Mouse (Mus musculus) myocyte (in vitro differentiated cells): Measurements from ENCODE around the gene Tmem144.

Source experiments
- CEBPB ChIP-seq: IDR thresholded peaks from 2 replicates; pipeline ENCODE4 v1.6.1; 2011; ENCODE audit warnings: mild to moderate bottlenecking, moderate library complexity; ENCODE audit not compliant: poor library complexity, insufficient read depth, severe bottlenecking
- E2F4 ChIP-seq: IDR thresholded peaks from one replicate; pipeline ENCODE4 v1.6.1; 2011; ENCODE audit warnings: mild to moderate bottlenecking, control low read depth, moderate library complexity; ENCODE audit not compliant: insufficient read depth
- MAX ChIP-seq: IDR thresholded peaks from one replicate; pipeline ENCODE4 v1.6.1; 2011; ENCODE audit warnings: low read depth, mild to moderate bottlenecking, control low read depth
- MYOD1 ChIP-seq, 3 experiments: IDR thresholded peaks; one replicate each; pipeline ENCODE4 v1.6.1; 2011; ENCODE audit warnings: control low read depth in 2 of 3, low read depth in 2 of 3, mild to moderate bottlenecking in 2 of 3, moderate library complexity in 1 of 3; ENCODE audit not compliant: insufficient read length in 2 of 3, control insufficient read depth in 1 of 3
- MYOG ChIP-seq, 3 experiments: IDR thresholded peaks; one replicate each; pipeline ENCODE4 v1.6.1; 2011; ENCODE audit warnings: control low read depth in 2 of 3, low read depth in 2 of 3, mild to moderate bottlenecking in 2 of 3; ENCODE audit not compliant: insufficient read length in 2 of 3, control insufficient read depth in 1 of 3, insufficient read depth in 1 of 3
- POLR2A ChIP-seq: IDR thresholded peaks from one replicate; pipeline ENCODE4 v1.6.1; 2011; ENCODE audit warnings: low read depth, mild to moderate bottlenecking, control low read depth, moderate library complexity; ENCODE audit not compliant: insufficient read length
- POLR2AphosphoS2 ChIP-seq: IDR thresholded peaks from one replicate; pipeline ENCODE4 v1.6.1; 2011; ENCODE audit warnings: low read depth, control low read depth; ENCODE audit not compliant: insufficient read length
- REST ChIP-seq: IDR thresholded peaks from one replicate; pipeline ENCODE4 v1.6.1; 2011; ENCODE audit warnings: mild to moderate bottlenecking, control low read depth, moderate library complexity; ENCODE audit not compliant: insufficient read depth, insufficient read length
- TCF12 ChIP-seq: IDR thresholded peaks from one replicate; pipeline ENCODE4 v1.6.1; 2011; ENCODE audit warnings: mild to moderate bottlenecking, control low read depth; ENCODE audit not compliant: poor library complexity, insufficient read depth, severe bottlenecking
- TCF3 ChIP-seq: IDR thresholded peaks from one replicate; pipeline ENCODE4 v1.6.1; 2011; ENCODE audit warnings: low read depth, control low read depth; ENCODE audit not compliant: insufficient read length
- USF1 ChIP-seq: IDR thresholded peaks from one replicate; pipeline ENCODE4 v1.6.1; 2011; ENCODE audit warnings: low read depth, mild to moderate bottlenecking, control low read depth, moderate library complexity

DNA sequence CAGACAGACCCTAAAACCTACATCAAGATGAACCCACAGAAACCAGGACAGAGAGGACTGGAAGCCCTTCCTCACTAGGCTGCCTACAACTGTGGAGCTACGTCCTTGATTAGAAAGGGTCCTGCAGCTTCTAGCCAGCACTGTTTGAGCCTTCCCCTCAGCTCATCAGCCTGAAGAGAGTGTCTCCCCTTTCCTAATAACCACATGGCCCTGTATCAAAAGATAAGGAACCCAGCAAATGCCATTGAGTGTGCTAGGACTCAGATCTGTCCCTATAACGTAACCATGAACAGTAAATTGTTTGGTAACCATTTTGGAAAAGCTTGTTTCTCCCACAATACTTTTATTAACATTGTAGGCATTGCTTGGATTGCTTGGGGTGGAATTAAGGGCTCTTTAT is 40.5 kb downstream of the Tmem144 start:
- TF ChIP-seq TCF3 (no peak), E2F4 (no peak), POLR2A (no peak), POLR2AphosphoS2 (no peak), MAX (no peak), USF1 (no peak), MYOG (IDR thresholded peaks at IDR 0.05; ENCODE audit: control insufficient read depth in 1 of 3, insufficient read depth in 1 of 3, insufficient read length in 2 of 3, low read depth in 2 of 3) (no peak), TCF12 (no peak), MYOD1 (IDR thresholded peaks at IDR 0.05; ENCODE audit: control insufficient read depth in 1 of 3, insufficient read length in 2 of 3, low read depth in 2 of 3) (no peak), CEBPB (no peak), REST (no peak)
